Mouse (Mus musculus) brain, adult 2 months (tissue): Measurements from ENCODE around the gene Dusp18.
A peak's percentile ranks its signal among the peaks of the same experiment; 100 is the strongest.
"Not testable (repeated sequence)": the region's sequence is repeated elsewhere in the genome, so short reads cannot be mapped to it uniquely, and the experiment has no call there.

ENCODE experiments used
- DNase-seq: peaks from one replicate; pipeline ENCODE4 v3.0.0; 2011; ENCODE audit warnings: low read depth, low spot score

Dusp18 gene

GRCm38 (mm10) chr11:3887331-3887730, 7.7 kb upstream of the Dusp18 start:
- DNase-seq, result peak; percentile 77

GRCm38 (mm10) chr11:3893970-3894369, 1.1 kb upstream of the Dusp18 start:
- DNase-seq, result no peak

- DNase-seq, result no peak
Measured at GRCm38 (mm10) chr11:3895458-3895857, 418 bp downstream of the Dusp18 start.

GRCm38 (mm10) chr11:3895933-3896332, 893 bp downstream of the Dusp18 start:
- DNase-seq, result no peak

GRCm38 (mm10) chr11:3900296-3900695, 5.3 kb downstream of the Dusp18 start:
- no peak for DNase-seq

GRCm38 (mm10) chr11:3902516-3902915, 7.5 kb downstream of the Dusp18 start:
- no peak for DNase-seq

GRCm38 (mm10) chr11:3903046-3903445, 8.0 kb downstream of the Dusp18 start:
- peak; percentile 52 for DNase-seq

GRCm38 (mm10) chr11:3904673-3905072, 9.6 kb downstream of the Dusp18 start:
- no peak for DNase-seq

GRCm38 (mm10) chr11:3905446-3905845, 10.4 kb downstream of the Dusp18 start:
- no peak for DNase-seq

GRCm38 (mm10) chr11:3909236-3909635, 14.2 kb downstream of the Dusp18 start:
- DNase-seq, result no peak

- peak; percentile 73 for DNase-seq
Measured at GRCm38 (mm10) chr11:3910513-3911310, 15.7 kb downstream of the Dusp18 start.

GRCm38 (mm10) chr11:3911440-3911839, 16.4 kb downstream of the Dusp18 start:
- not testable (repeated sequence) for DNase-seq

- peak; percentile 79 for DNase-seq
Measured at GRCm38 (mm10) chr11:3912100-3912874, 17.2 kb downstream of the Dusp18 start.

- DNase-seq, result peak; percentile 50
Measured at GRCm38 (mm10) chr11:3912875-3913271, 17.8 kb downstream of the Dusp18 start.

GRCm38 (mm10) chr11:3913316-3914108, 18.5 kb downstream of the Dusp18 start:
- DNase-seq, result peak; percentile 98

GRCm38 (mm10) chr11:3914109-3914840, 19.2 kb downstream of the Dusp18 start, which contains the start of gene Slc35e4:
Gene Slc35e4 (minus strand): TSS chr11:3914664.
- DNase-seq, result peak; percentile 92

GRCm38 (mm10) chr11:3918738-3919137, 23.7 kb downstream of the Dusp18 start:
- DNase-seq, result peak; percentile 80

GRCm38 (mm10) chr11:3920476-3920875, 25.4 kb downstream of the Dusp18 start:
- DNase-seq, result no peak

GRCm38 (mm10) chr11:3921281-3921850, 26.3 kb downstream of the Dusp18 start:
- DNase-seq, result peak; percentile 80

GRCm38 (mm10) chr11:3922115-3922514, 27.1 kb downstream of the Dusp18 start:
- no peak for DNase-seq

- DNase-seq, result no peak
Measured at GRCm38 (mm10) chr11:3922731-3923130, 27.7 kb downstream of the Dusp18 start.
